Mouse (Mus musculus): ENCODE results near the gene D10Wsu102e.

The D10Wsu102e gene

DNA sequence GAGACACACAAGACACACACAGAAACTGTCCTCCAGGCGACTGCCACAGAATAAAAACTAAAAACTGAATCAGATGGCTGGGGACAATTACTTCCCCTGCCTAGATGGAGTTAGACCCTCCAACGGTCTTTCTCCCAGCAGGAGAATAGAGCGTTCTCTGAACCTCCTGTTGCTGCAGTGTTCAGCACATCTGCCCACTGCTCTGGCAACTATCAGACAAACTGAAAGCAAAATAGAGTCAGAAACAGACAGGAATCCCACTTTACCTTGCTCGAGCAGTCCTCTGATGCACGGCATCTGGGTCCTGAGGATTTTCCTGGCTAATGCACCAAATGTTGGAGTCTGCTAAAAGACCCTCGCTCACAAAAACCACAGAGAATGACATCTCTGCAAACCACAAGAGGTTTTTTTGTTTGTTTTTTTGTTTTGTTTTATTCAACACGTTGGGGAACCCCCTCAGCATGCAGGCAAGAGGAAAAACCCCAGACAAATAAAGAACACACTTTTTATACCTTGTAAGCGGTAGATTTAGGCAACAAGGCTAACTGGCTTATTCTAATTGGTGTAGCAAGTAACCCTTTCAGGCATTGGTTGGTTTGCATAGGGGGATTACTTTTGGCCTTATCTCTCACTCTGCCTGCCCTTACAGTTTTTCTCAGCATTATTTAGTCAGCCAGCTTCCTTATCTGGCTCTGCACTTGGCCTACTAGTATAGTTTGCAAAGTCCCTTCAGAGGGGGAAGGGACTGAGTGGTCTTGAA is 24.6 kb downstream of the D10Wsu102e start:
- WGBS: 90% methylated on average over 8 of the region's 8 CpGs

DNA sequence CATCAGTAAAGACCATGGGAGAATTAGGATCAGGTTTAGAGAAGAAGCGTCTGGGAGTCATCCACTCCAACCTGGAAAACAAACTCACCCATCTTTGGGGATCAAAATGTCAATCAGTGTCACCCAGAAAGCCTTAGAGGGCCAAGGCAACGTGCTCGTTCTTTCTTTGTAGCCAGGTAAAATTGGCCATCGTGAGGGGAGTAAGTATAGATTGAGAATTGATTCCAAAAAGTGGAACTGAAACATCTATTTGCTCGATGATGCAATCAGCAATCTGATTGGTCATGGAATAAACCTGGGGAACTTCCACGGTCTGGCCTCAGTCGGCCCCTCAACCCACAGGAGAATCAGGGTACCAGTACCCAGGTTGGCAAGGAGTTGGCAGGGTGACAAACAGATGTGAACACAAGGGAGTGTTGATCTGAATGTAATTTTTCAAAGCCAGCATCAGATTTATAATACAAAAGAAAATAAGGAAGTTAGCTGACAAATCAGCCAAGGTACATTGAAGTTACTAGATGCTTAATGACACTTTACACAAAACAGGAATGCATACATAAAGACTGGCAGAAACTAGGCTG is 25.4 kb downstream of the D10Wsu102e start:
- WGBS: 97% methylated on average over 7 of the region's 7 CpGs

DNA sequence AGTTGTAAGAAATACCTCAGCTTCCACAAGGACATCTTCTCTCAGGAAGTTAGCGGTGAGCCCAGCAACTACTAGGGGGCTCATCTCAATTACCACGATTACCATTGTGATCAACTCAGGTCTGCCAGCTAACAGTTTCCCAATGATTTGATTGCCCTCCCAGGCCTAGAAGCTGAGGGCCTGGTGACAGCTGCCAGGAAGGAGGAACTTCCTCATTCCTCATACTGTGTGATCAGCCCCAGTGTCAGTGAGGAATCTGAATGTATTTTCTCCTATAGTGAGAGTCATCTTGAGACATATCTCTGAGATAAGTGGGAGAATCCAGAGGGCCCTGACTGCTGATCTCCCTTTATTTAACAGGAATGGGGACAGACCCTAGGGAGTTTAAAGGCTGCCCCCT is 37.3 kb downstream of the D10Wsu102e start:
- 90% methylated on average over 2 of the region's 2 CpGs for WGBS

DNA sequence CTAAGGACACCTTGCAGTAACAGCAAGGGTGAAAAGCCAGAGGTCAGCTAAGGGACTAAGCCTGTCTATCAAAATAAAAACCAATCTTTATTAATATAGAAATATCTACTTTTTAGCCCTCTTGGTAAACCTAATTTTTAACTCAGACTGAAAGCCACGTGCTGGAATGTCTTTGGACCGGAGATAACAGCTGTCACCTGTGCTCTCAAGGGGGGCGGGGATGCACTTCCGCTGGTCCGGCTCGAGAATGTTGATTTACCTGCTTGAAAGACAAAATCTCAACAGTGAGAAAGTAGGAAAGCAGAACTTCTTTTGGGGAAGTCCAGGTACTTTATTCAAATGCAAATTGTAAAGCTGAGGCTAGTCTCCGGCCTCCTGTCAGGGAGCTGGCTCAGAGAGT is 40.9 kb downstream of the D10Wsu102e start:
- WGBS: 89% methylated on average over 7 of the region's 7 CpGs

DNA sequence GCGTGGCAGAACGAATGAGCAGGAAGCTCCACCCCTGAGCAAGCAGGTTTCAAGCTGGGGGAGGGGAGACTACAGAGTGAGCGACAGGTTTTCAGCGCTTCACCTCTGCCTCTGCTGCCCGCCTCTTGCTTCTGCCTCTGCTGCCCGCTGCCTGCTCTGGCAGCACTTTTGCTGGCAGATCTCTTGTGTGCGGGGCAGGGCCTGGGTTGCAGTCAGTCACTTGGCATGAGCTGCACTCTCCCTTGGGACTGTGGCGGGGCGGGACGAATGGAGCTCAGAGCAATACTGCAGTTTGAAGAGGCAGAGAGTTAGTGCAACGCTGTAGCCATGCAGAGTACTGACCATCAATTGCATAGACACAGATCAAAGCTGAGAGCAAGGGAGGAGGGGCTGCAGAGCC is 45.0 kb downstream of the D10Wsu102e start:
- WGBS: 87% methylated on average over 11 of the region's 11 CpGs

DNA sequence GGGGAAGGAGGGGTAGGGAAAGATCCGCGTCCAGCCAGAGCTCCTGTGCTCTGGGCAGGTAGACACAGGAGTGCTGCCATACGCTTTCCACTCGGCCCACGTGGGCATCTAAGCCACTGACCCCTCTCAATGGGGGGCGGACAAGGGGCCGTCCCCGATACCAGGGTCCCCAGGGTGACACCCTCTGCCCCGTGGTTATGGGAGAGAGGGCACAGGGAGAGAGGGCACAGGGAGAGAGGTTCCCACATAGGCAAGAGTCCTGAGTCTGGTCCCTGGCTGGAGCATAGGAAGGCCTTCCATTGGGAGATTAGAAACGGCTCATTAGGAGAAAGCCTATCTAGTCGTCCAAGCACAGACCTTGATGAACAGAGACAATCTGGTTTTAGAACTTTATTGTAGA is 45.7 kb downstream of the D10Wsu102e start:
- WGBS: 95% methylated on average over 11 of the region's 11 CpGs

DNA sequence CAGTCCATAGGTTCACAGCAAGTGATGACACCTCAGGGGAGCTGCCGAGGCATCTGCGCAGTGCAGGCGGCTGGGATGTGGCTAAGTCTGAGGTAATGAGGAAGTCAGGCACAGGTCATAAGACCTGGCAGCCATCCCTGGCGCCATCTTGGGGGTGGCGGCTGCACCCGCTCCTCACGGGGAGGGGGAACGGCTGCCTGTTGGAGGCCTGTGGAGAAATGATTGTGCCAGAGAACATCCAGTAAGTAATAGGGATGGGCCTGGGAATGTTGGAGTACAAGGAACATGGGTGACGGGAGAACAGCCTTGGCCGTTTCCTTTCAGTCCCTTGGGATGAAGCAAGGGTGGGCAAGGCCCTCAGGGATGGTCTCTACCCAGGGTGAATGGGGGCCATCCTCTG is 47.1 kb downstream of the D10Wsu102e start:
- WGBS: 97% methylated on average over 10 of the region's 10 CpGs

DNA sequence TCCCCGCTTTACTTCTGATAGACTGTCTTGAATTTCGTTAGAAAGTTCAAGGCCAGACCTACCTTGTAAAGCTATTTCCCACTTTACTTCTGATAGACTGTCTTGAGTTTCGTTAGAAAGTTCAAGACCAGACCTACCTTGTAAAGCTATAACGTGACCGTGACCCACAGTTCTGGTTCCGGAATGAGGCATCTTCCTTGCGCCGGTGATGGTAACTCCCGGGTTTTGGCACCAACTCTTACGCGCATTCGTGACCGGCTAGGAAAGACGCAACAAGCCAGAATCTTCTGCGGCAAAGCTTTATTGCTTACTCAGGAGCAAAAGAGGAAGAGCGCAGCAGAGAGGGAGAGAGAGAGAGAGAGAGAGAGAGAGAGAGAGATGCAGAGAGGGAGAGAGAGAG is 58.4 kb downstream of the D10Wsu102e start:
- 98% methylated on average over 16 of the region's 16 CpGs for WGBS

DNA sequence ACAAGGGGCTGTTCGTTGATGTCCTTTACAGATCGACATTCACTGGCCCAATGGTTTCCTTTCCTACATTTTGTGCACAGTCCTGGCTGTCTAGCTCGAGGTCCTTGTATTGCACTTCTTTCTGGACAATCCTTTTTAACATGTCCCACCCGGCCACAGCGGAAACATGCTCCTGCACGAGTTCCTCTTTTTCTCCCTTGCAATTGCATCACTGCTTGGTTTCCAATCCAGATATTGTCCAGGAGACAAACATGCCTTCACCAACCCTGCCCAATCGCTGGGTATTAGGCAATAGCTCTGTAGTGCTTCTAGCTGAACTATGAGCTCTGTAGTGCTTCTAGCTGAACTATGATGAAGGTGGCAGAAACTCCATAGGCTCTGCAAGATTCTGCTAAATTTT is 88.6 kb downstream of the D10Wsu102e start:
- 88% methylated on average over 7 of the region's 7 CpGs for WGBS

DNA sequence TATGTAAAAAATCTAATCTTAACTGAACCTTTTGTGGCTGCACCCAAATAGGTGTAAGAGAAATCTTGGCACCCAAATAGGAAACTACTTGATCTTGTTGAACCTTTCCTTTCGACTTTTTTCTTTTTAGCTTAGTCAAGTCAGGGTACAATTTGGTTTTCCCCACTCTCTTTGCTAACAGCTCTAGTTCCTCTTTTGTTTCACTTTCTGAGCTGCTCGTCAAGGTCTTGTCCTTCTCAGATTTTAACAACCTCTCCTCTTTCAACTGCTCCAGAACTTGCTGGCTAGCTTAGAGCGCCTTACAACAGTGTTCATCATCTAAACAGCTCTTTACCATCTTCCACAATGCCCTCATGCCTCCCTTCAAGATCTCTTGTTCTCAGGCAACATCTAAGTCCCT is 97.5 kb downstream of the D10Wsu102e start:
- WGBS: 93% methylated on average over 3 of the region's 3 CpGs

DNA sequence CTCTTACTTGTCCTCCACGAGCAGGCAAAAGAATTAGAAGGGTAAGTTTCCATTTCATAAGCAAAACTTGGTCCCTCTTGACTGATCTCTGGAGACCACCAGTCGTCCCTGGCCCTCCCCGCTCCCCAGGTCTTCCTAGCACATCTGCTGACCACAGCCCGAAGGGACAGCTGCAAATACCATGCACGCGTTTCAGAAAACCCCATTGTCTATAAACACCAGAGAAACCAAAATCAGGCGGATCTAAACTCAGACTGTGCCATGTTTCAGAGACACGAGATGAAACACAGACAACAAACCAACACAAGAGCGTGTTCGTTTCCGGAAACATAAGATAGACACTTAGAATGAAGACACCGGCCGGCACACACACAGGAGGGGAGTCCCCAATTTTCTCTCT is 115.2 kb downstream of the D10Wsu102e start:
- 95% methylated on average over 13 of the region's 13 CpGs for WGBS

DNA sequence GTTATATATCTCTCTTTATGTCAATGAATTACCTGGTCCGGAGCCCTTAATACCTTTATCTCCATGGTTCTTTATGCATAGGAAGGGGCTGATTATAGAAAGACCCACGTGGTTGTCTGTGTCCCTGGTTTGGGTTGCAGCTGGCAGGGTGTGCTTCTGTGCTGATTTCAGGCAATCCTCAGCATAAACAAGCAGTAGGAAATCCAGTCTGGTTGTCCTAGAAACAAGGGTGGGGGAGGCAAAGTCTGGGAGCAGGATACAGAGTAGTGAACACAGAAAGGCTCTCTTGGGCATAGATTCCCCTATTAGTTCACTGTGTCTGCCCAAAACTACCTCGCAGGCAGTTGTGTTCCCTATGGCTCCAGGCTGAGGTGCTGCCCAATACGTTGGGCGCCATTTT is 117.3 kb downstream of the D10Wsu102e start:
- WGBS: 65% methylated on average over 5 of the region's 5 CpGs

DNA sequence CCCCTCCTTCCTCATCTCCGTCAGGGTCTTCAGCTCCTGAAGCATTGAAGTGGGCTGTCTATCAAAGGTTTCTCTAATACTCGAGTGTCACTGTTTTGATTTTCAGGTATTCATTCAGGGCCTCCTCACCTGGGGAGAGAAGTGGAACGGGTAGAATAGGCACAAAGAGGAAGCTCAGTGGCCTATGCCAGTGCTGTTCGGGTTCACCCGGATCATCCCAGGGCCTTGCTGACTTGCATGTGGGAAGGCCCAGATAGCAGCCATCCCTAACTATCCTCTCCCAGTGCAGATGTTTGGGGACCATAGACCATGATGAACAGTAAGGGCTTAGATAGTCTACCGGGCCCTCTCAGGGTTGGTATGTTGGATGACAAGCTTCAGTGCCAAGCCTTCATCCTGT is 130.5 kb downstream of the D10Wsu102e start:
- 91% methylated on average over 6 of the region's 6 CpGs for WGBS

DNA sequence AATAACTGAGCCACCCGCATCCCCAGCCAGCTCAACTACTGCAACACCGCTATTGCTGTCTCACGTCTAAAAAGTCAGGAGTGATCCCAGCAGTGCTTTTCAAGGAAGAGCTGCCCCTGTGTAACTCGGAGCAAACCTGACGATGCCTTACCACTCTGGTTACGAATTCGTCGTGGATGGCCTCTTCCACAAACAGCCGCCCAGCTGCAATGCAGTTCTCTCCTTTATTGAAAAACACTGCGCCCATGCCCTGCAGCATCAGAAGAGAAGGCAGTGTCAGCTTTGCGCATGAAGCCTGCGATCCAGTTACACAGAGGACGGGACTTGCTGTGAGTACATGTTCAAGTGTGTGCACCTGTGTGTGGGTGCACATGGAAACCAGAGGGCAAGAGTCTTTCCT is 137.3 kb downstream of the D10Wsu102e start:
- 93% methylated on average over 13 of the region's 13 CpGs for WGBS

DNA sequence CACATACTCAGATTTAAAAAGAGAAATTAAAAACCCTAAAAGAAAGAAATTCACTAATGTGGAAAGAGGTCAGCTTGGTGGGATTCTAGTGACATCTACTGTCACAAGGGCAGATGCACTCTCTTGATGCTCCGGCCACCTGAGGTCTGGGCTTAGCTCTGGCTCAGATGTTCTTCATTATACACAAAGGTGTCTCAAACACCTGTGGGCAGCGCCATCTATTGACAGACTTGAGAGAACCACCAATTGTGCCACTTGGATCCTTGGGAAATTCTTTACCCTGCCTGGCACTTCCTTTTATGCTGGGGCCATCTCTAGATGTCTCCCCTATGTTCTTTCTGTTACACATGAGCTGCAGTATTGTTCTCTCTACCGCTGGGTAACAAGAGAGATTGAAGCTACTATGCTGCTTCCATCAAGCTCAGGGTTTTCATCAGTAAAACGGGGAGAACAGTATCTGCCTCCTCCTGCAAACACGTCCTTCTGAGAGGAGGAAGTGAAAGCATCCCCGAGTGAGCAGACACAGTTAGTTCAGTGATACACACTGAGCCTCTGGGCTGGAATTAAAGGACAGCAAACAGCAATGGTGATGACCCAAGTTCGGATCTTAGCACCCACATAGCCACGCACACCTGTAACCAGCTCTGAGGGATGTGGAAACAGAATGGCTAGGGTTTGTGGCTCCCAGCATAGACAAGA is 149.1 kb downstream of the D10Wsu102e start:
- WGBS: 66% methylated on average over 8 of the region's 8 CpGs

DNA sequence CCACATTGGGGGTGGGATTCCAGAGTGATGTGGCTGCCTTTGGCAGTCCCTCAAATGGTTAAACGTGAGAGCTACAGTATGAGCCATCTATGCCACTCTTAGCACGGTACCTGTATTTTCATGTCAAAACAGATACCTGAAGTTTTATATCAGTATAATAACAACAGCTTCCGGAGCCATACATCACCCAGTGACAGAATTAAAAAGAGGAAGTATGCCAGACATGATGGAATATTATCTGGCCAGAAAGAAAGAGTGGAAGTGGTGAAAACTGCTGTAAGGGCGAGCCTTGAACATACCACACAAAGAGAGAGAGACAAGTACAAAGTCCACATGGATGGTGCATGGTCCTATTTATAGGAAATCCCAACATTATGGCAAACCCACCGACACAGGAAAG is 151.3 kb downstream of the D10Wsu102e start:
- 76% methylated on average over 5 of the region's 5 CpGs for WGBS

DNA sequence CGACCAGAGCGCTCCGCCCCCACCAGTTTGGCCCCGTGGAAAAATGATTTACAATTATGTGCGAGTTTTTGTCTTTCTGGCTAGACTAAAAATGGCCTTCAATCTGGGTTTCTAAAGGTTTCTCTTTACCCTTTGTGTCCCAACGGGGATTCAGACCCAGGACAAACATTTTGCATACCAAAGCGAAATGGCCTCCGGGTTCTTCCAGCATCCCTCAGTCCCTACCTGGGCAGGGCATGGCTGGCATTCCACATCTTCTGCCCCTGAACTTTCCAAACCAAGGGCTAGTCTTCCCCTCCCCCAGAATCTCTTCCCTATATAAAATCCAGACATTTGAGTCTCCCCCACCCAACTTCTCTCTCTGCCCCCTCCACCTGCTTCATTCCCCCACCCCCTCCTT is 153.7 kb downstream of the D10Wsu102e start:
- WGBS: 87% methylated on average over 8 of the region's 8 CpGs

DNA sequence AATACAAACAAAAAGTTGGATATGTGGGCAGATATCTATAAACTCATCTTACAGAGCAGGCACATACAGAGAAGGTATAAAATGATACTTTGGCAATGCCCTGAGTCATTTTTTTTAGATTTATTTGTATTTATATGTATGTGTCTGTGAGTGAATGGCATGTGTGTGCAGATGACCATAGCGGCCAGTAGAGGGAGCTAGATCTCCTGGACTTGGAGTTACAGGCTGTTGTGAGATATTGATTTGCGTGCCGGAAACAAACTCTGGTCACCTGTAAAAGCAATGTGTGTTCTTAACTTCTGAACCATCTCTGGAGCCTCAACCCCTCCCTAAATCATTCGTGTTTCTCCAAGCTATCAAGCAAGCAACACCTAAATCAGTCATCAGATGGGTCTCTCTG is 161.0 kb downstream of the D10Wsu102e start:
- 86% methylated on average over 4 of the region's 4 CpGs for WGBS

DNA sequence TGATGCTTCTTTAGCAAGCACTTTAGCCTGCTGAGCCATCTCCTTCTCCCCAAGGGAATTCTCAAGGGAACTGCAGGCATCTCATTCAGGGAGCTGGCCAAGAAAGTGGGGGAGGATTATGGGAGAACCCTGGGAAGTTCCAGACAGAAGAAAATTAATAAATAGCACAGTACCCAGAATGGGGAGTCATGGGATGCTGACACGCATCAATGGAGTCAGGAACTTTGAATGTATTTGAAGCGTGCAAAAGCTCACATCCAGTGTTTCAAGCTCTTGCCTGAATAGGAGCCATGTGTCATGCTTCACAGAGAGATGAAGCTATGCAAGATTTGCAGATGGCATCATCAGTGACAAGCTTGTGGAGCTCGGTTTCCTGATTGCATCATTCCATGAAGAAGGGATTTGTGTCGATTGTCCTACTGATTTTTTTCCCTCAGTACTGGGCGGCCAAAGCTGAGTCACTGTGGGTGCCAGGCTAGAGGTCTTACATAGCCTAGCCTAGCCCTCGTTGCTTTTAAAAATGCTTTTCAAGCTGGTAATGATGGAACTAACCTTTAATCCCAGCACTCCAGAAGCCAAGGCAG is 170.5 kb downstream of the D10Wsu102e start:
- WGBS: 81% methylated on average over 6 of the region's 6 CpGs

DNA sequence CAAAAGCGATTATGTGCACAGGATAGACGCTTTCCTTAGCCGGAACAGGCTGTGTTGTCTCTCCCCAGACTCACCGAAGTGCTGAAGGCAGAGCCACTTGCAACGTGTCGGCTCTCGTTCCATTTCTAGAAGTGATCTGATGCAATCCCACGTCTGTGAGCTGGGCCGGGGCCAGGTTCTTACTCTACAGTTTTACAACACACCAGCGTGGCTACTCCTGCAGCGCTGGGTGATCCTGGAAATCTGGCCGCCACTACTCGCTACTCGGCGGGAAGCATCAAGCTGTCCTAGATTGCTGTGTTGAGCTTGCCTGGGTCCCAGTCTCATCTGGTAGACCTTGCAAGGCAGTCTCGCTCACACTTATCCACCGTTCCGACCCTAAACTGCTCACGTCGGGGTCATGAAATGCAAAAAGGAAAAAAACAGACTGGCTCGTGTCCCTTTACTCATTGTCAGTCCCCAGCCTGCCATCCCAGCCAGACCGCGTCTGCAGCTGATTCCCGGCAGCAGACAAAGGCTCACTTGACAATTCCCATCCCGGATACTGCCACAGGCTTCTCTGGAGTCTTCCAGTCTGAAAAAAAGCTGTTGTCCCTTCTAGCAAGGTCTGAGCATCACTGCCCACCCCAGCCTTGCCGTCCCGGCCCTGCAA is 173.4 kb downstream of the D10Wsu102e start:
- WGBS: 1% methylated on average over 27 of the region's 27 CpGs

DNA sequence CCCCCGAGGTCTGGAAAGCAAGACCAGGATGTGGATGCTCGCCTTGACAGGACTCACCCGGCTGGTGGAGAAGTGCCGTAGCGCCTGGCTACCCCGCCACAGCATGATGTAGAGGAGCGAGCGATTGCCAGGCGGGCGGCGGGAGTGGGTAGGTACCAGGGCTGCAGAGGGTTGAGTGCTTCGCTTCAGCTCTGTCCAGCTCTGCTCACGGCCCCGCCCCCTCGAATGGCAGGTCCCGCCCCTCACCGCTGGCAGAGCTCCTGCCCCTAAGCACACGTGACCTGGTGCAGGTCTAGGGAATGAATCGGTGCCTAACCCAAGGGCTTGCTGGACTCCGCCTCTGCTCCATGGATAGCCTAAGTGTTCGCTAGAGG is 173.9 kb downstream of the D10Wsu102e start, which contains the start of gene Aldh1l2:
TSS of gene Aldh1l2 (minus strand) at position 231 of the 374 bp plus-strand sequence.
- 1% methylated on average over 21 of the region's 21 CpGs for WGBS

DNA sequence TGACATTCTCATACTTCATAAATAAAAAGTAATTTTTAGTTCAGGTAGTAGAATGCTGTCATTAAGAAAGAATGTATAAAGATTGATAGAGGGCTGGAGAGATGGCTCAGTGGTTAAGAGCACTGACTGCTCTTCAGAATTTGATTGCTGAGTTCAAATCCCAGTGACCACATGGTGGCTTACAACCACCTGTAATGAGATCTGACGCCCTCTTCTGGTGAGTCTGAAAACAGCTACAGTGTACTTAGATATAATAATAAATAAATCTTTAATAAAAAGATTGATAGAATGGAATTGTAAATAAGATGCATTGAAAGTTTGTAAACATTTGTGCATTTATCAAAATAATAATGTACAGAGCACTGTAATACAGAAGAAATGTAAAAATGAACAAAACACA is 176.4 kb downstream of the D10Wsu102e start:
- WGBS: 14% methylated on average over 1 of the region's 1 CpGs

All from cerebral cortex, adult 2 months (tissue).